Mouse (Mus musculus) kidney, postnatal 25 days (tissue): Measurements from ENCODE around the gene Wdfy3.
"Not testable (repeated sequence)": the region's sequence is repeated elsewhere in the genome, so short reads cannot be mapped to it uniquely, and the experiment has no call there.

Experiments
- DNase-seq, 2 experiments: peaks; one replicate each; pipeline ENCODE4 v3.0.0; 2021; ENCODE audit warnings: mixed read lengths in 2 of 2

Wdfy3 gene

GRCm38 (mm10) chr5:102069767-102070413, at the start of gene Wdfy3:
Gene Wdfy3, minus strand, starts transcription at chr5:102069921.
- peak; percentile 89 to 96 for DNase-seq

DNA sequence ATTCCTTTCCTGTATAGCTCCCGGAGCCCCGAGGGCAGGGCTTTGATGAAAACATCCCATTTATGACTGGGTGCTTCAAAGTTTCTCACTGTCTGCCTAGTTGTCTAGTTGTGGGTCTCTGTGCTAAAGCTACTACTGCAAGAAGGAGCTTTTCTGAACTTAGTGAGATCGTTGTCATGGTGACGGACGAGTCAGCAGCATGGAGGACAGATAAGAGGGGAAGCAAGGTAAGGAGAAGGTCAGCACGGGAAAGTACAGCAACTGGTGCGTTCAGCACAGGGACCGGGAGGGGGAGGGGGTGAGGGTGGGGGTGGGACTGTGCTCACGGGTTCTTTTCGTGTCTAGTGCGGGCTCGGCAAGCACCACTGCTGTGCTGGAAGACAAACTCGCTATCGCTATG, 43.3 kb upstream of the Wdfy3 start:
- DNase-seq = no peak

- no peak for DNase-seq
These were observed 42.3 kb upstream of the Wdfy3 start for GRCm38 (mm10) chr5:102112034-102112433.

GRCm38 (mm10) chr5:102110031-102110430, 40.3 kb upstream of the Wdfy3 start:
- no peak for DNase-seq

- no peak for DNase-seq
These were observed 36.2 kb upstream of the Wdfy3 start for GRCm38 (mm10) chr5:102105919-102106318.

GRCm38 (mm10) chr5:102101815-102102214, 32.1 kb upstream of the Wdfy3 start:
- not testable (repeated sequence) for DNase-seq

DNA sequence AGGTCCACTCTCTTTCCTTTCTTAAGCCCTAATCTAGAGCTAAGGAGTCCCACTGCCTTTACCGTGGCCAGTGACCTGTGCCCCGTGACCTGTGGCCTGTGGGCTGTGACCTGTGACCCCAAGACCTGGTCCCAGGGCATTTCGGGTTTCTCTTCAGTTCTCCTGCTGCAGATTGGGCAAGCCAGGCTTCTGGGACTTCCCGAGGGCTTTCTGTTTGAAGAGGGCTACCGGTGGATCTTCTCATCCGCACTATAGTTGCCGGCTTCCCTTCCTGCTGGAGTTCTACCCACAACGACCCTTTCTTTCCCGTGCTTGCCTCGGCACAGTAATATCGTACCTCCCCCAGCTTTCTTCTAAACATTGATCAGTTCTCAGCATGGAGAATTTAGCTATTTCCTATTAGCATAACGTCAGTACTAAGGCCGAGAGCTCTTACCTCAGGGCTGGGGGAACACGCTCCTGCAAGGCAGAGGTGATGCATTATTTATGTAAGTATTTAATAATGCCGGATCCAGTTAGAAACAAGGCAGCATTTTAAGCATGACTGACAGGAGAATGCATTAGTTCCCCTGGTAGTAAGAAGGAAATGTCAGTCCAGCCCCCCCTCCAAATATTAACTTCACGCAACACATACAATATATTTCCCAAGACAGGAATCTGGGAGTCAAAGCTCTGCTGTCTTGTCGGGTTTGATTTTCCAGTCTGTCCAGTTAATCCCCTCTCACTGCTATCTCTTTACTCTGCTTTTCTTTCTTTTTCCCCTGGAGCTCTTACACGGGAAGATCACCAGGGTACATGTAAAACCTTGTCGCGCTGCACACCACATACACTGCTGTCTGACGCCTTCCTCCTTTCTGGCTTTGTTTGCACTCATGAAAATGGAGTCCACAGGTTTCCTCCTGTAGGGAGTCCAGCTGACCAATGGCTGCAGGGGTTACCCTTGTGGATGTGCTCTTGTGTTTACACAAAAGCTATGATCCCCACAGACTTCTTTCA, 30.8 kb upstream of the Wdfy3 start:
- no peak for DNase-seq

- no peak for DNase-seq
These were observed 25.9 kb upstream of the Wdfy3 start for GRCm38 (mm10) chr5:102095576-102095975.

GRCm38 (mm10) chr5:102090686-102091085, 21.0 kb upstream of the Wdfy3 start:
- DNase-seq = no peak

- no peak for DNase-seq
These were observed 15.3 kb upstream of the Wdfy3 start for GRCm38 (mm10) chr5:102084737-102085705.

GRCm38 (mm10) chr5:102074086-102074485, 4.4 kb upstream of the Wdfy3 start:
- DNase-seq = peak; percentile 64 to 92

- DNase-seq = no peak
These were observed 2.3 kb upstream of the Wdfy3 start for GRCm38 (mm10) chr5:102072057-102072456.

- no peak for DNase-seq
These were observed 1.5 kb upstream of the Wdfy3 start for GRCm38 (mm10) chr5:102071241-102071640.

DNA sequence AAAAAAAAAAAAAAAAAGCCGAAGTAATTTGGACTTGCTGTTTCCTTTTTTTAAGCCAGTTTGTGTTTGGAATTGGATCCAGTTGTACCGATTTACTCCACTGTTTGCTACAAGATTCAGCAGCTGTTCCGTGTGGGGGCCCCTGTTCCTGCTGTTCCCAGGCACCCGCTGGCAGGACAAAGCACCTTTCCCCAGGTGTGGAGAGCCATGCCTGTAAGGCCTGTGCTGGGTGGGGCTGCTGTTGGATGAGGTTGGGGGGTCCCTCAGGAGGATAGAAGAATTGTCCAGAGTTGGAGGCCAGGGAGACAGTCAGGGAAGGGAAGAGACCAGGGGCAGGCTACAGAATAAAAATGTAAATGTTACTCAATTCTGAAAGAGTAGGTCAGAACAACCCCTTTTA, 1.1 kb upstream of the Wdfy3 start:
- DNase-seq = no peak

- peak; percentile 34 to 48 for DNase-seq
These were observed 670 bp upstream of the Wdfy3 start for GRCm38 (mm10) chr5:102070414-102070768.

DNA sequence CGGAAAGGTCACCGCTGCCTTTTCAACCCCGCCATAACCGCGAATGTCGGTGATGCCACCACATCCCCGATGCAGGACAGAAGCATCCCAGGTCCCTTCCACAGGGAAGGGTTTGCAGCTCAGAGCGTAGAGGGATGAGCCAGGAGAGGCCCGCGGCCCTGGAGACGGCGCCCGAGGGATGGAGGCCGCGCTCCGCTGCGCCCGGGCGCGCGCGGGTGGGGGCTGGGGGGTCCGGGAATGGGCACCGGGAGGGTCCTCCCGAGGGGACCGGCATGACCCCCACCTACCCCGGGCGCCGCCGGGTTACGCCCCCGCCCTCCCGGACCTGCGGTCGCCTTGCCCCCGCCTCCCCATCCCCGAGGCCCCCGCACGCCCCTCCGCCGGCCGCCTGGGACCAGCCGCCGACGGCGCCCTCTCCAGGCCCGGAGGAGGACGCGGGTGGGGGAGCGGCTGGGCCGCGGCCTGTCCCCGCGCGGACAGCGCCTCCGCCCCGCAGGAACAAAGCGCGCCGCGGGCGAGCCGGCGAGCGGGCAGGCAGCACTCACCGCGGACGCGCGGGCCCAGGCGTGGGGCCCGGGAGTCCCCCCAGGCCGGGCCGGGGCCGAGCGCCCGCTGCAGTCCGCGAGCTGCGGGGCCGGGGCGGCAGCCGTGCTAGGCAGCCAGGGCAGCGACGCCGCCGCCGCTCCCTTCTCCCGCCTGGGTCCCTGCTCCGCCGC, 512 bp downstream of the Wdfy3 start:
- DNase-seq = peak; percentile 51 to 80

GRCm38 (mm10) chr5:102066458-102066857, 3.3 kb downstream of the Wdfy3 start:
- no peak for DNase-seq

GRCm38 (mm10) chr5:102063013-102063752, 6.5 kb downstream of the Wdfy3 start:
- no peak for DNase-seq

- DNase-seq = no peak
These were observed 7.9 kb downstream of the Wdfy3 start for GRCm38 (mm10) chr5:102061816-102062215.

DNA sequence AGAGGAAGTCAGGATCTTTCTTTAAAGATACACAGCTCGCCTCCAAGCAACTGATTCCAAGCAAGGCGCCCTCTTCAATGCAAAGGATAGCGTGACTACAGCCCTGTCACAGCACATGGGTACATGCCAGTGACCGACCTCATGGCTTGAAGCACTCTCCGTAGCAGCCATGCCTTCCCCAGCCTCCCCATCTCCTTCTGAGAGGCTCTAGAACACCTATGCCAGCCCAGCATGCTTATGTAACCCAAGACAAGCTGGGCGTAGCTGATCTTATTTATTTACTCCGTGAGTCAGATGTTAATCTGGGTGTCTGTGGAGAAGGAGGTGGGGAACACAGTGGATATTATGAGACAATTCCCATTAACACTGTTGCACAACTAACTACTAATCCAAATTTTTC, 13.8 kb downstream of the Wdfy3 start:
- peak in 1 of 2 experiments; percentile 40 for DNase-seq

GRCm38 (mm10) chr5:102055130-102055641, 14.5 kb downstream of the Wdfy3 start:
- peak; percentile 39 to 74 for DNase-seq
